Mouse (Mus musculus) heart, postnatal 14 days (tissue): ENCODE data around the gene Gosr2. TPM values are rescaled to one million over a fixed set of nuclear protein-coding genes. Genes with fewer than 3 reads are reported as not detected.

ENCODE experiments used
- DNase-seq, 2 experiments: peaks; one replicate each; pipeline ENCODE4 v3.0.0; 2021 to 2022
- intact Hi-C: fragments of 180-260 bp; cut with DNase I; formaldehyde crosslinking; loops from one replicate; pipeline ENCODE4 v1.15.1; 2025
- total RNA-seq, 2 experiments: library from RNA; stranded (reverse); gene quantifications; 2 replicates each; pipeline ENCODE4 v1.2.3; 2021

The Gosr2 gene
- total RNA-seq, 2 experiments from 2014 or later = 41.2 to 43.1 TPM

- no peak for DNase-seq
- intact Hi-C loops = no loop called here
Observed at GRCm38 (mm10) chr11:103649301-103649982, 48.3 kb downstream of the Gosr2 start, which contains the start of gene Rprml. Gene Rprml, plus strand, starts transcription at chr11:103649570.

DNA sequence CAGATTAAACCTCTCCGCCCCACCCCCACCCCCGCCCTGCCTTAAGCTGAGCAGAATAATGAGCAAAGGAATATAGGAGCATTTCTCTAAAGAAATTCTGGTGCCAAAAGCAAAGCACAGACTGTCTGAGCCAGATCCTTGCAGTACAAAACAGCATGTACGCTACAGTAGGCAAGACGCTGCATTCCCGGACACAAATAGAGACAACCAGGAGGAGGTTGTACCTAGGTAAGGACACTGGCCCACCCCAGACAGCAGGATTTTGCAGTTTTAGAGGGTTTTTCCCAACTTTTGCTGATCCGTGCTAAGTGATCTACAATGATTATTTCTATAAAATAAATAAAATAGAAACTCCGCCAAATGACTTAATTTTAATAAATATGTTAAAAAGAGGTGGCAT is 49.0 kb downstream of the Gosr2 start:
- no peak for DNase-seq
- intact Hi-C loops = no loop called here

DNA sequence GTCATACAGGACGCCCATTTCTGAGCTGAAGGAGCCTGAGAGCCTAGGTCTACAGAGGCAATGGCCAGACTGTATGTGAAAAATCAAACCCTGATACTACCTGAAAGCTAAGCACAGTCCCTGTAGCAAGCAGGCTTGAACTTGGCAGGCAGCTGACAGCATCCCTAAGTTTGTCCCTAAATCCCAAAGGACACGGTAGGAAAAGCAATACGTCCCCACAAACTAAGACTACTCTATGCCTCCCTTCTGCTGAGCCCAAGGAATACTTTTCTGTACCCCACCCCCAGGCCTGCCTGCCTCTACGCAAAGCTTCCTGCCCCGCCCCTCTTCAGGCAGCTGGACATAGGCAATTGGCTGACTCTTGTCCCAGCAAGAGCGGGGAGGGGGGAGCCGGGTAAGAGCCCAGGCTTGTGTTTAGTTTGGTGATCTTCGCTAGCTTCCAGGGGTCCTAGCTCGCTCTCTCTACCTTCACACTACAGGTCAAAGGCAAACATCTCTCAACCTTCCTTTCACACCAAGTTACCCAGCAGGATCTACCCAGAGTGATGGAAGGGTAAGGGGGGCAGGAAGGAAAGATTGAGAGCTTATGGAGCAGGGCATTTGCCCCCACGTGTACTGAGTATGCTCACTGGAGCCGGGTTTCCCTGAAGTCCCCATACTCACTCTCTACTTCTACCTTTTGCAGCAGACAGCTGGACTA is 49.6 kb downstream of the Gosr2 start:
- intact Hi-C loops = no loop called here
- DNase-seq = no peak

GRCm38 (mm10) chr11:103646301-103646700 is 51.4 kb downstream of the Gosr2 start:
- intact Hi-C loops = no loop called here
- no peak for DNase-seq

GRCm38 (mm10) chr11:103645731-103646130 is 52.0 kb downstream of the Gosr2 start:
- DNase-seq = no peak
- intact Hi-C loops = no loop called here

DNA sequence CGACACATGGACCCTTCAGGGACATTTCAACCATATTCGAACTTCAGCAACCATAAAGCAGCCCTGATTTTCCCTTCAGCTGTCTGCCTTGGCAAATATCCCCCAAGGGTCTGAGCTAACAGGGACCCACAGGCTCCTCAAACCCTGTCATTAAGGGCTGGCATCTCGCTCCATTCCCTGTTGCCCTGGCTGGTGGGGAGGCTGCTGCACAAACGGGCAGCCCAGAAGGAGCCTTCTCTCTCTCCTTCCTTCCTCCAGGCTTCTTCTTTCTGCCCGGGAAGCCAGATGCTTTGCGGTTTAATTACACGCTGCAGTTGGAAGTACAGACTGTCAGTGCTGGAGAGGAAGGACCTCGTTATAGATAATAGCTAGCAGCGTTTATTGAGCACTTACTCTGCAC is 54.5 kb downstream of the Gosr2 start:
- no peak for DNase-seq
- intact Hi-C loops = no loop called here

DNA sequence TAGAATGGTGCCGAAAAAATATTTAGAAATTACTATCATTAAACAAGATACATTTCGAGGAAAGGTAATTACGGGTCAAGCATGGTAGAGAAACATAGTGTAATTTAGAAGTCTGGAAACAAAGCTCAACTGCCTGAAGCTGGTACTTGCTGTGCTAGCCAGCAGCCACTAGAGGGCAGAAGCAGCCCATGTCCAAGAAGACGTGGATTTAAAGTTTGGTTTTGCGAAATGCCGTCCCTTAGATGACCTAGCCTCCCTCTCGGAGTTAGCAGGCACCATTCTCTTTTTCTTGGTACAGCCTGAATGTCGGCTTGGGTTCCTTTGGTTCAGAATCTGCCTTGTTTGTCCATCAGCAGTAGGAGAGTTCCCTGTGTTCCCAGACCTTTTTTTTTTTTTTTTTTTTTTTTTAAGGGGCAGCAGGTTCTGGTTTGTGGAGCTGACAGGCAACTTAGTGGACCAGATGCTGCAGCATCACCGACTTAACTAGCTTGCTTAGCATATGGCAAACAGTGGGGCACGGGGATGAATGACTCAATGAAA is 58.2 kb downstream of the Gosr2 start:
- intact Hi-C loops = loop anchor here (1.0 to 2.0 kb wide), 3 partner anchors 35 to 271 kb away; no protein-coding TSS in a partner anchor
- peak; percentile 58 to 68 for DNase-seq

DNA sequence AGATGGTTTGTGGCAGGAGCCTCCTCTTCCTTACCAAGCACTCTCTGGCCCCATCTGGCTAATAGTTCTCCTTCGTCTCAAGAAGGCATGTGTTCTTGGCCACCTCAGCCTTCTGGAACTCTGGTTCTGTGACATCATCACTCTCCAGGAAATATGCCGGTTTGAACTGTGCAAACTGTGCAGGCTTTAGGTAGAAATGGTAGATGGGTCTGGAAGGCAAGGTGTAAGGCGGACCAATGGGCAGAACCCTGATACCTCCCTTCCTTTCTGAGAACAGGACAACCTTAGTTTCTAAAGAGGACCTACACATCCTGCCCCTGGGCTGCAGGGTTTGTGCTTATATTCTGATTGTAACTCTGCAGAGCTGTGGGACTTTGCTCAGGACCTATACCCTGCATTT is 58.9 kb downstream of the Gosr2 start, which contains the start of gene Lyzl6:
Lyzl6 (minus strand) TSS at position 101 of the 400 bp plus-strand sequence.
- intact Hi-C loops = loop anchor here (1.0 to 2.0 kb wide), 3 partner anchors 36 to 272 kb away; no protein-coding TSS in a partner anchor
- no peak for DNase-seq

- intact Hi-C loops = no loop called here
- DNase-seq = no peak
Observed at GRCm38 (mm10) chr11:103636261-103636660, 61.4 kb downstream of the Gosr2 start.

DNA sequence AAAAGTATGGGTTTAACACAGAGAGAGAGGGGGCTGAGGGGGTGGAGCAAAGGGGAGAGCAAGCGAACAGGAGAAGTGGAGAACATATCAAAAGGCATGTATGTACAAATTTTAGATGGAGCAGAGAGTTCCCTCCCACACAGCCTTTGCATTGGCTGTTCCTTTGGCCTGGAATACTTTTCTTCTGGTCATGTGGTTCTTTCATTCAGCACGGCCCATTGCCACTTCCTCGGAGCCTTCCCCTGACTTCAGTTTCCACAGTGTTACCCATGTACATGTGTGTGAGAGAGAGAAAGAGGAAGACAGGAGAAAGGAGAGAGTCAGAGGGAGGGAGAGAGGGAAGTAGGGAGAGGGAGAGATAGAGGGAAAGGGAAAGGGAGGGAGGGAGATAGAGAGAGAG is 62.2 kb downstream of the Gosr2 start:
- intact Hi-C loops = no loop called here
- DNase-seq = no peak

DNA sequence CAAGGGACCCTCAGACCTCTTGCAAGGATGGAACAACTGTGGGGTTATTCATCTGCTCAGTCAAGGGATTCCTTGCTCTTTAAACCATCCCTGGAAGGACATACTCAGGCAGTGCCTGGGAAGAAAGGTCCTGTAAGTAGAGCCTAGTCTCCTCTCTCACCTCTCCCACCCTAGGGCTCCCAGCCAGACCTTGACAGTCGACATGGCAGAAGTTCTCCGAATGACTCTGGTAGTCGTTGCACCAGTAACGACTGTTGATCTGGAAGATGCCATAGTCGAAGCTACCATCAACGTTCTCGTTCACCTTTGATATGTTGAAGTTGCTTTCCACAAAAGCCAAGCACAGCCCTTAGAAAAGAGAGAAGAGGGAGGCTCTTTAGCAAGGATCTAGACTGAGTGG is 62.9 kb downstream of the Gosr2 start:
- intact Hi-C loops = no loop called here
- DNase-seq = no peak

- DNase-seq = no peak
- intact Hi-C loops = no loop called here
Observed at GRCm38 (mm10) chr11:103627453-103627852, 70.2 kb downstream of the Gosr2 start.

Other genes with a start within 250 kb of the Gosr2 start
- gene Lrrc37a, start 193.3 kb downstream of the Gosr2 start, total RNA-seq = not detected
- gene Gm884, start 76.8 kb downstream of the Gosr2 start, total RNA-seq = not detected
- not detected for gene Lyzl6, start 59.0 kb downstream of the Gosr2 start, total RNA-seq
- gene Rprml, start 48.3 kb downstream of the Gosr2 start, total RNA-seq = not detected
- under 1 TPM; 0.80 to 0.84 TPM for gene Wnt9b, start 51.9 kb upstream of the Gosr2 start, total RNA-seq
- not detected for gene Wnt3, start 76.3 kb upstream of the Gosr2 start, total RNA-seq